Mouse (Mus musculus) large intestine, adult 2 months (tissue): ENCODE data around the gene Car9. TPM values are rescaled to one million over a fixed set of nuclear protein-coding genes. Genes with fewer than 3 reads are reported as not detected.
"Not testable (repeated sequence)": the region's sequence is repeated elsewhere in the genome, so short reads cannot be mapped to it uniquely, and the experiment has no call there.

ENCODE experiments used
- DNase-seq: peaks from one replicate; pipeline ENCODE4 v3.0.0-alpha.2; 2012; ENCODE audit warnings: low read depth, low spot score
- WGBS: fragments of 180-500 bp; shearing (Covaris S2); methylation state at CpG from one replicate; pipeline ENCODE4 v1.1.7; 2018; 5-methylcytosine and 5-hydroxymethylcytosine counted together
- polyA plus RNA-seq: library from polyadenylated mRNA; depleted of rRNA; stranded (reverse); fragments of >200 nt; gene quantifications from 2 replicates; pipeline ENCODE4 v1.2.3, GENCODE M21; 2012; rRNA removed

Gene Car9
- polyA plus RNA-seq, result 50.4 and 64.5 TPM in 2 replicates

DNA sequence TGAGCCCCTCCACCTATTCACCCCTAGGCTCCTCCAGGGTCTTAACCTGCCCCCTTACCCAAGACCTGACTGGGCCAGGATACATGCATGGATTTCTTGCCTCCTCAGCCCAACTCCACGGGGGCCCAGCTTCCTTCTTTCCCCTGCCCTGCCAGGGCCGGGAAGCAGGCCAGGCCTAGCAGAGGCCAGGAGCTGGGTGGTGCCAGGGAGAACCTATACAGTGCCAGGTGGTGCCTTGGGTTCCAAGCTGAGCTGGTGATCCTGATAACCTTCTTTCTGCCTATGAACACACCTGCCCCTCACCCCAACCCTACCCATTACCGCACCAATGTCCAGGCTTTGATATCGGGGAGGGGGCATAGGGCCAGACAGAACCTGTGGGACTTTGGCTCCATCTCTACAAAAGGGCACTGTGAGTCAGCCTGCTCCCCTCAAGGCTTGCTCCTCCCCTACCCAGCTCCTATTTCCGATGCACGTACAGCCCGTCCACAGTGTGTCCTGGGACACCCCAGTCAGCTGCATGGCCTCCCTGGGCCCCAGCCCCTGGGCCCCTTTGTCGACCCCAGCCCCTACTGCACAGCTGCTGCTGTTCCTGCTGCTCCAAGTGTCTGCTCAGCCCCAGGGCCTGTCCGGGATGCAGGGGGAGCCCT is at the start of gene Car9:
Car9 (plus strand) TSS at position 431 of the 650 bp plus-strand sequence.
- no peak for DNase-seq

DNA sequence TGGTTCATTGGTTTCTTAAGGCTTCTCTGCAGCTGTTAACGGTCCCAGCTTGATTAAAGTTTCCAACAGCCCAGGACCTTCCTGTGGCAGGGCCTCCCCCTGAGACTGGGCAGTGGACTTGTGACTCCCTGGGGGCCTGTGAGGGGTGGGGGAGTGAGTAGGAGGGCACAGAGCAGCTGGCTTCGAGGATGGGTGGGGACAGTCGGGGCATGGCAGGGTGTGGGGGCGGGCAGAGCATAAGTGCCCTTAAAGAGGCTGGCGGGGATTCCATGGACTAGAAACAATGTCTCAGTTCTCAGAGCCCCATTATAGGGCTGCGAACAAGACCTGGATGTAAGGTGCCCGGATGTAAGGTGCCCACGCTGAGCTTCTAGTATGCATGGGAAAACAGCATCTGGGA is 49.6 kb upstream of the Car9 start:
- no peak for DNase-seq
- WGBS, result 37% methylated on average over 8 of the region's 8 CpGs

More for the DNA sequence above, at the start of gene Car9:
- WGBS, result 24% methylated on average over 9 of the region's 9 CpGs

DNA sequence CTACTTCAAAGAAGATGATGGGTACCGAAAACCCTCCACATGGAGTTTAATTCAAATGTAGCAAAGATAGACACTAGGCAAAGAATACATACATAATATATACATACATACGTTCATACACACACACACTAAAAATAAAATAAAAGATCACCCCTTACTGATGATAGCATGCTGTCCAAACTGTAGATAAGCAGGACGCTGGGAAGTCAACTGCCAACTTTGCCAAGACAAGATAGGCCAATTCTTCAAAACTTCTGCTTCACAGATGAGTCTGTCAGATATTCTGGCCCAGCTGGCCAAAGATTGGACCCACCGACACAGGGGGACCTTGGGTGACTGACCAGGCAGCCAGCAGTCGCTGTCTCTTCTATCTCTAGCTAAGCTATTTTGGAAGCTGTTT is 43.7 kb upstream of the Car9 start:
- DNase-seq, result no peak
- 94% methylated on average over 5 of the region's 5 CpGs for WGBS

DNA sequence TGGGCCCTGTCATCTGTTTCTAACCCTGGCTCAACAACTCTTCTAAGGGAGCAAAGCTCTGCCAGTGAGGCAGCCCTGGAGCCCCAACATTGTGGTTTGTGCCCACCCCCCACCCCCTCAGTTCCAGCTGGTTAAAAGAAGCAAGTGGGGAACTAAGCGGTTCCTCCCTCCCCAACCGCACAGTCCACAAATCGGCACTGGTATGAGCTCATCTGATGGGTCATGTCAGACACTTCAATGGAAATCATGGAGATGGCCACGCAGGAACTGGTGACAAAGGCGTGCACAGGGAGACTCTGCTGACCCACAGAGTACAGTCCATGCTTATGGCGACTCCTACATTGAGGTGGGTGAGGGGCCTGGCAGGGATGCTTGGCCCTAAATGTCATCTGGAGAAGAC is 40.8 kb upstream of the Car9 start:
- WGBS, result 83% methylated on average over 6 of the region's 6 CpGs
- no peak for DNase-seq

DNA sequence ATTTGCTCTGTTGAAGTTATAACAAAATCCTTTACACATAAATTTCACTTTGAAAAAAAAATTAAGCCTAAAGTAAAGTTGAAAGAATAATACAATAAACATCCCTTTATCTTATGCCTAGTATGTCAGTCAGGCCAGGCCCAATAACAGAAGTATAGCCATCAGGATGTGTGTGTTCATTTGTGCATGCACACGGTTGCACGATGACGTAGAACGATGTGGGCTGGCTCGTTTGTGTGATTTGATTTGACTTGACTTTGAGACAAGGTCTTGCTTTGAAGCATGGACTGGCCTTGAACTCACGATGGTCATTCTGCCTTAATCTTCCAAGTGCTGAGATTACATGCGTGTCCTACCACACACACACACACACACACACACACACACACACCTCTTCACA is 39.9 kb upstream of the Car9 start:
- 86% methylated on average over 7 of the region's 7 CpGs for WGBS
- DNase-seq, result no peak

DNA sequence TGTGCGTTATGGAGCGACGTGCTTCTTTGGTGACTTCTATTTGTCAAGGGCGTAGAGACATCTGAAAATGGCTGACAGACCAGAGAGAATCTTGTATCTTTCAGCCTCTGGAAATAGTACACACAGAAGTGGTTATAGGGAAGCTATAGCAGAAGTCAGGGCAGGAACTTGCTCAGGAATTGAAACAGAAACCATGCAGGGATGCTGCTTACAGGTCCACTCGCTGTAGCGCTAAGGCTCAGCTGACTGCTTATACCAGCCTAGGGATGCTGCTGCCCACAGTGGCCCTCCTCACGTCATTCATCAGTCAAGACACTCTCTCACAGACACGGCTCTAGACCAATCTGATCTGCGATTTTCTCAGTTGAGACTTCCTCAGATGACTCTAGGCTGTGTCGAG is 36.5 kb upstream of the Car9 start:
- DNase-seq, result no peak
- WGBS, result 87% methylated on average over 10 of the region's 10 CpGs

DNA sequence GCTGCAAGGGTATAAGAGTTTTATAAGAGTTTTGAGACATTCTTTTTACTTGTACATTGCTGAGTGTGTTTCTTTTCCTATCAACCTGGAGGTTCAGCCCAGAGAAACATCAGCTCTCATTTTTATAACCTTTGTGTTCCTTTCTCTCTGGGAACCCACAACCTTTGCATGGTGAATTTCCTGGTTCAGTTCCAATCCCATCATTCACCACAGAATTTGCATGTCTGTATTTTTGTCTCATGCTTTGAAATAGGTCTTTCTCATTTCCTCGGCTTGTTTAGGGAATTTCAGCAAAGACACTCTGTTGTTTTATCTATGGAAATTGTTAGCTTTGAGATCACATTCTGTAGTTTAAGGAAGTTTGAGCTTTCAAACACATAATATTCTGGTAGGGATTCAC is 33.1 kb upstream of the Car9 start:
- WGBS, result 43% methylated on average over 1 of the region's 1 CpGs
- no peak for DNase-seq

DNA sequence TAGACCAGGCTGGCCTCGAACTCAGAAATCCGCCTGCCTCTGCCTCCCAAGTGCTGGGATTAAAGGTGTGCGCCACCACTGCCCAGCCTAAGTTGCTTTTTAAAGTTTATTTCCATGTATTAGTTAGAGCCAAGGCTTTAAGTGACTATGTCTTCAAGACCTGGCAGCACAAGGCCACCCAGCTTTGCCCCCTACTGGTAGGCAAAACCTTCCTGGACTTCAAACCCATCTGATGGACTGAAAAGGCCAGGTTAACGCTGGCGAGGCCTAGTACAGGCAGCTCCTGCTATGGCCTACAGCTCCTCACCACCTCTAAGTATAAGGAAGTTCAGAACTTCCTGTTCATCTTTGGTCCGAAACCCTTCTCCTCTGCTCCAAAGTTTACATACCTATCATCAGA is 30.2 kb upstream of the Car9 start:
- WGBS, result 58% methylated on average over 6 of the region's 6 CpGs
- DNase-seq, result no peak

DNA sequence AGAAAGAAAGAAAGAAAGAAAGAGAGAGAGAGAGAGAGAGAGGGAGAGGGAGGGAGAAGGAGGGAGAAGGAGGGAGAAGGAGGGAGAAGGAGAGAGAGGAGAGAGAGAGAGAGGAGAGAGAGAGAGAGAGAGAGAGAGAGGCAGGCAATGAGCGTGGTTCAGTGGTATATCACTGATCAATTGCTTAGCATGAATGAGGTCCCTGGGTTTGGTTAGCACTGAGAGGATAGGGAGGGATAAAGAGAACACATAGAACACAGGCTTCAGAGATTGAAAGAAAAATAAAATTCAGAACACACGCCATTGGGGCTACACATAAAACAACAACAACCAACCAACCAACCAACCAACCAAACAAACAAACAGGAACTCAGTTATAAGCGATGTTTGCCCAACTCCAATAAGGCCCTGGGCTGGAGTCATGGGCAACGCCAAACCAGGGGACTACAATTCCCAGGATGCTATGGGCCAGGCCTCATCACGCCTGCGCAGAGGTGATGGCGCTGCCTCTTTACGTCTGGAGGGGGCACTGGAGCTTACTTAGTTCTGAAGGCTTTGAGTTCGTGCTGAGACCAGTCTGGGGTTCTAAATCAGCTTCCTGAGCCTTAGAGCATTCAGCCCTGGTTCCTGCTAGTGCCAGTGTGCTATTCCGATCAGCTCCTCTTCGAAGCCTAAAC is 28.8 kb upstream of the Car9 start:
- 20% methylated on average over 11 of the region's 11 CpGs for WGBS
- DNase-seq, result no peak

DNA sequence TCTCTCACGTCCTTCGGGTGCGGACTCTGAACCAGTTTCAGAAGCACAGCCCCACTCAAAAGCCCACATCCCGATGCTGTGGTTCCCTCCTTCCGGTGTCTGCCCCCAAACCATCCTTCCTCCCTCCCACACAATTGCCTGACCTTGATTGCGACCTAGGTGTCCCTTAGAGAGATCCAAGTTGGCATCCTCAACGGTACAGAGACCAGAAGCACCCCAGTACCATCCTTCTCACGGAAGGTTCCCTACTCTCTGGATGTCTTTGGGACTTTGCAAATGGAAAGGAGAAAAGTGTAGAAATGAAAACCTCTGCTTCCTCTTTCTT is 28.3 kb upstream of the Car9 start:
- 47% methylated on average over 8 of the region's 8 CpGs for WGBS
- no peak for DNase-seq

DNA sequence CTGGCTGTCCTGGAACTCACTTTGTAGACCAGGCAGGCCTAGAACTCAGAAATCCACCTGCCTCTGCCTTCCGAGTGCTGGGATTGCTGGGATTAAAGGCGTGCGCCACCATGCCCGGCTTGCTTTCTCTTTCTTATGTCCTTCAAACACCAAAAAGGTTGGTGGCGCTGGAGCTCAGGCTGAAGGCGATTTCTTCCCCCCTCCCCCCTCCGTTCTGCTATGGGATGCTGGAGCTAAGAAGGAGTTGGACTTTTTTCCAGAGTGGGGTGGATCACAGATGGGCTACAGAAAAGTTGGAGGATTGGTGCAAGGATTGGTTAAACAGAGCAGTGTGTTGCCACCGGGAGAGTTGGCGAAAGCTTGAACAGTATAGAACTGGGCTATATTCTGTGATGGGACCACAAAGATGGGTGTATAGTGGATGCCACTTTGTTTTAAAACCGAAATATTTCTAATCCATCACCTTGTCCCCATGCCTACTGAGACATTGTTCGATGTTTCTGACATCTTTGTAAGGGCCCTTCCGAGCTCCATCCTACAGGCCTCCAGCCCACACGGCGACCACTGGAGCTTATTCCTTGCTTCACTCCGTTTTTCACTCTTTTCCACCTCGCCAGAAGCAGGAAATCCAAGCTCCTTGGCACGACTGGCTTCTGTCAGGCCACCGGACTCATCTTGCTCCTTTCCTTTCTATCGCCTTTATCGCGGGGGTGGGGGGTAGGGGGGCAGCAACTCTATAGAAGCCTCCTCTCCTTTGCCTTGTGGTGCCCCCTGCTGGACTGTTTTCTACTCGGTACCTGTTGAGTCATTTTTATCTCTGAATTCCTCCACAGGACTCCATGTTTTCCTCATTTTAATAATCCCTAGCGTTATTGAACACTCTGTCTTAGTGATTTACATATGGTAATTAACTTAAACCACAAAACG is 27.6 kb upstream of the Car9 start:
- no peak for DNase-seq
- 61% methylated on average over 24 of the region's 24 CpGs for WGBS

DNA sequence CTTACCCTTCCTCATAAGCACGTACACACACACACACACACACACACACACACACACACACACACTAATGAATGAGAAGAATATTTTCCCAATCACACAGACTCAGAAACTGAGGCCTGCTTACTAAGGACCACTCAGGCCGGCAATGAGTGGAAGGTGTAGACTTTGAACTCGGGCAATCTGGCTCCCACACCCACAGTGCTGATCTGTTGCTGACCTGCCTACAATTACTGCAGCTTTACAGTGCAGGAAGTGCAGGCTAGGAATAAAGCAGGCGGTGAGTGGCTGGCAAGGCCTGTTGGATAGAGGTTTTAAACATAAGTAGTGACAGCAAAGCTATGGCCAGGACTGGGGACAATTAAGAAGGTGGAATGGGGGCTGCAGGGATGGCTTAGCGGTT is 25.8 kb upstream of the Car9 start:
- peak; percentile 61 for DNase-seq
- WGBS, result 40% methylated on average over 5 of the region's 5 CpGs

DNA sequence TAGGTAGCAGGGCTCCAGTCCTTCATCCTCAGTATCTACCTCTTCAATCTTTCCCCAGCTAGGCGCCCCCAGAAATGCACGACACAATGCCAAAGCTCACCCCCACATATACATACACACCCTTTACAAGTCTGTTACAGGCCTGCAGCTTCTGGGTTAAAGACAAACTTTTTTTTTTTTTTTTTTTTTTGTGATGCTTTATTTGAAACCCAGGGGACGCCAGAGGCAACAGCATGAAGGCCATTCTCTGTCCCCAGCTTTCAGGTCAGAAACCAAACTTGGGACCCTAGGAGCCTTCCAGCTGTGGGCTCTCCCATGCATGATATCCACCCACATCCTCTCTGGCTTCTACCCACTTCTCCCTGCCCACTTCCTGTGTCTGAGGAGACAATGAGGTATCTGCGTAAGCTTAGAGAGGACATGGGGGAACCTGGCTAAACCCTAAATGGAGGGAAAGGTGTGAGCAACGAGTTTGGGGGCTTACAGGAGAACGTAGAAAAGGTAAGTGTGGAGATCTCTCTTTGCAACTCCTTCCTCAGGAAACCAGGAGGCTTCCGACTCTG is 24.8 kb upstream of the Car9 start:
- WGBS, result 79% methylated on average over 7 of the region's 7 CpGs
- DNase-seq, result no peak

DNA sequence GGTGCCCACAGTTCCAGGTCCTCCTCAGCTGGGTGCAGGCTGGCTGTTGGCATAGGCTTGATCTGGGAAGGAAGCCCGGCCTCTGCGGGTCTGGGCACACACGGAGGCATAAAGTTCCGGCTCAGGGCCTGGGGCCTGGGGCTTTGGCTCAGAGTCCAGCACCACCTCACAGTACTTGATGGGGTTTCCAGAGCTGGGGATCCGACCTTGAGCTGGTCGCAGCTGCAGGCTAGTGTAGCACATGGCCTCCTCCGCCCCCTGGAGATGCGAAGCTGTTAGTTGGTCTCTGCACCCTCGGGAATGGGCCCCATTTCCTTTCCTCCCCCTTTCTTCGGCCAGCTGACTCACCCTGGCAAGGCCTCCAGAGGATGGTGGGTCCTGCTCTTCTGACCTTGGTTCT is 24.2 kb upstream of the Car9 start:
- no peak for DNase-seq
- WGBS, result 75% methylated on average over 10 of the region's 10 CpGs

DNA sequence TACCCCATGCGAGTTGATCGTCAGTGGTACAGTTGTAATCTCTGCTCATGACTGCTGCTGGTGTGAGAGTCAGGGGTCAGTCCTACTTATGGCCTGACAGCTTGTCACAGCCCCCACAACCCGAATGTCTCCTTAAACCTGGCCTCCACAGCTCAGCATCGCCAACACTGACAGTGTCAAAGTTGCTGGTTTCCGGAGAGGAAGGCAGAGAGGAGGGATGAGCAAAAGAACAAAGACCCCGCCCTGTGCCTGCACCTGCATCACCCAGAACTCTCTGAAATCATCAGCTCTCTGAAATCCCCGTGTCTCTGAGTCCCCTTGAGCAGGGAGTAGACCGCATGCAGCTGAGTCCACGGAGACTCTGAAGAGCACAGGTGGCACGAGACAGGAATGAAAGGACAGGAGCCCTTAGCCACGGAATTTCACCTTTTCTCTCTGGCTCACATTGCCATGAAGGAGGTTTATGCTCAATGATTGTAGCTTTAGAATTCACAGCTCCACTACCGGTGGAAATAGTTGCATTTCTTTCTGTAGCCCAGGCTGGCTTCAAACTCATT is 23.2 kb upstream of the Car9 start, which contains the start of gene Sit1:
Sit1 (minus strand) TSS at position 200 of the 557 bp plus-strand sequence.
- no peak for DNase-seq
- WGBS, result 63% methylated on average over 12 of the region's 12 CpGs

DNA sequence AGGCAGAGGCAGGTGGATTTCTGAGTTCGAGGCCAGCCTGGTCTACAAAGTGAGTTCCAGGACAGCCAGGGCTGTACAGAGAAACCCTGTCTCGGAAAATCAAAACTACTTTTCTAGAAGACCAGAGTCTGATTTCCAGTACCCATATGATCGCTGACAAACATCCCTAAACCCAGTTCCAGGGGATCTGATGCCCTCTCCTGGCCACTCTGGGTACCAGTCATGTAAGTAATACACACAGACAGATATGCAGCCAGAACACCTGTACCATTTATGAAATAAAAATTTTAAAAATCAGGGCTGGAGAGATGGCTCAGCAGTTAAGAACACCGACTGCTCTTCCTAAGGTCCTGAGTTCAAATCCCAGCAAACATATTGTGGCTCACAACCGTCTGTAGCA is 21.1 kb upstream of the Car9 start:
- not testable (repeated sequence) for DNase-seq

DNA sequence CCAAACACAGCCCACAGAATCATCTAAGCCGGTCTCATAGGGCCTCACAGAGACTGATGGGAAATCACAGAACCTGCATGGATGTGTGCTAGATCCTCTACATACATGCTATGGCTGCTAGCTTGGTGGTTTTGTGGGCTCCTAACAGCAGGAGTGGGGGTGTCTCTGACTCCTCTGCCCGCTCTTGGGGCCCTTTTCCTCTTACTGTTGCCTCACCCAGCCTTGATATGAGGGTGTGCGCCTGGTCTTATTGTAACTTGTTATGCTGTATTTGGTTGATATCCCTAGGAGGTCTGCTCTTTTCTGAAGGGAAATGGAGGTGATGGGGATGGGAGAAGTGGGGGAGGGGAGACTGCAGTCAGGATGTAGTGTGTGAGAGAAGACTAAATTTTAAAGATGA is 17.2 kb upstream of the Car9 start:
- 97% methylated on average over 3 of the region's 3 CpGs for WGBS
- no peak for DNase-seq

More for the DNA sequence above, 21.1 kb upstream of the Car9 start:
- WGBS, result 92% methylated on average over 5 of the region's 5 CpGs

DNA sequence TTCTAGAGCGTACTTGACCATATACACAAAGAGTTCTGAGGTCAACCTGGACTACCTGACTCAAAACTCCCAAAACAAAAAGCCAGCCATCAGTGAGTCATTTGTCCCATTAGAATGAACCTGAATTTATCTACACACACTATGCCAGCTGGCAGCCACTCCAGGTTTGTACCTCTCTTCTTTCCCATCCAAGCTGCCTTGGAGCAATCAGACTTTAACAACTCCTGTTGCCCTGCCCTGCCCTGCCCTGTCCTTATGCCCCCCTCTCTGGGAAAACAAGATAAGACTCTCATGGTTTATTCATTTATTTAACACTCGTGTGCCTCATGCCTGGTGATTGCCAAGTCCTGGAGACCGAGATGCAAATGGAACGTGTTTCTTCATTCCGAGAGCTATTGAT is 16.0 kb upstream of the Car9 start:
- WGBS, result 36% methylated on average over 5 of the region's 5 CpGs
- DNase-seq, result no peak

DNA sequence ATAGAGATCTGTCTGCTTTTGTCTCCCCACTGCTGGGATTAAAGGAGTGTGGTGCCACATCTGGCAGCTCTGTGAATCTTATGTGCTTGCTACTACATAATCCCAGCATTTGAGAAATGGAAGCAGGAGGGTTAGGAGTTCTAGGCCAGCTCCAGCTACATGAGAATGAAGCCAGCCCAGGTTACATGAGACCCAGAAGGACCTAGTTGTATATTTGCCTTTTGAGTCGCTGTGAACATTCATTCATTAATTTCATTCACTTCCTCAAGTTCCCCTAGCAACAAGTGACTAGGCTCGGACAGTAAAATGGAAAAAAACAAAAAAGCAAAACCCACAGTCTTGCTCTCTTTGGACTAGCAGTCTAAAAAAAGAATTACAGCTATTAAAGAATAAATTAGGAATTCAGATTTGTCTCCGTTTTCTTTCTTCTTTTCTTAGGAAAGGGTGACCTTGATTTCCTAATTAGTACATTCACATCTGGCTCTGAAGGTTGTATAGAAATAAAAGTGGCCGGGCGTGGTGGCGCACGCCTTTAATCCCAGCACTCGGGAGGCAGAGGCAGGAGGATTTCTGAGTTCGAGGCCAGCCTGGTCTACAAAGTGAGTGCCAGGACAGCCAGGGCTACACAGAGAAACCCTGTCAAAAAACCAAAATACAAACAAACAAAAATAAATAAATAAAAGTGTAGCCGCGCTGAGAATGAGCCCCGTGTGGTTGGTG is 14.5 kb upstream of the Car9 start:
- DNase-seq, result no peak
- WGBS, result 20% methylated on average over 12 of the region's 12 CpGs
